Mouse (Mus musculus) testis, postnatal 10 days (tissue): ENCODE results near the gene Gnmt.

Source experiments
- DNase-seq: peaks from one replicate; pipeline ENCODE4 v3.0.0; 2021; ENCODE audit warnings: low spot score

Gene Gnmt

GRCm38 (mm10) chr17:46741305-46741704 is 12.3 kb upstream of the Gnmt start:
- DNase-seq, result no peak

GRCm38 (mm10) chr17:46736160-46736559 is 7.2 kb upstream of the Gnmt start:
- DNase-seq, result peak; percentile 81

- DNase-seq, result no peak
Observed at GRCm38 (mm10) chr17:46735287-46735686, 6.3 kb upstream of the Gnmt start.

GRCm38 (mm10) chr17:46734055-46734454 is 5.1 kb upstream of the Gnmt start:
- no peak for DNase-seq

GRCm38 (mm10) chr17:46728496-46728895 is 472 bp downstream of the Gnmt start:
- DNase-seq, result no peak

GRCm38 (mm10) chr17:46728021-46728420 is 947 bp downstream of the Gnmt start:
- peak; percentile 69 for DNase-seq

GRCm38 (mm10) chr17:46727271-46727670 is 1.7 kb downstream of the Gnmt start:
- no peak for DNase-seq

- peak; percentile 54 for DNase-seq
Observed at GRCm38 (mm10) chr17:46725731-46726645, 3.0 kb downstream of the Gnmt start.

GRCm38 (mm10) chr17:46725273-46725672 is 3.7 kb downstream of the Gnmt start:
- no peak for DNase-seq

- DNase-seq, result no peak
Observed at GRCm38 (mm10) chr17:46724477-46725084, 4.4 kb downstream of the Gnmt start.

GRCm38 (mm10) chr17:46721077-46721476 is 7.9 kb downstream of the Gnmt start:
- no peak for DNase-seq

- DNase-seq, result no peak
Observed at GRCm38 (mm10) chr17:46714756-46715481, 14.0 kb downstream of the Gnmt start.

- DNase-seq, result no peak
Observed at GRCm38 (mm10) chr17:46713849-46714248, 15.1 kb downstream of the Gnmt start.

GRCm38 (mm10) chr17:46712442-46712841 is 16.5 kb downstream of the Gnmt start:
- DNase-seq, result no peak

GRCm38 (mm10) chr17:46711612-46712271 is 17.2 kb downstream of the Gnmt start:
- peak; percentile 81 for DNase-seq

GRCm38 (mm10) chr17:46710959-46711597 is 17.9 kb downstream of the Gnmt start, which contains the start of gene Pex6:
Gene Pex6 (plus strand): TSS chr17:46711463.
- peak; percentile 94 for DNase-seq

GRCm38 (mm10) chr17:46706375-46707089 is 22.4 kb downstream of the Gnmt start:
- no peak for DNase-seq

- peak; percentile 96 for DNase-seq
Observed at GRCm38 (mm10) chr17:46704887-46705835, 23.8 kb downstream of the Gnmt start, which contains the start of gene Ppp2r5d. Gene Ppp2r5d (minus strand): TSS chr17:46705111.
